In genomic region chr9:57230146-57230783, GRCm38 (mm10) we compare ENCODE assay signal across 21 mouse cellular contexts. TPM values are rescaled to one million over a fixed set of nuclear protein-coding genes. Genes with fewer than 3 reads are reported as not detected.
DNase-seq lines count a peak whose midpoint lies in the region; ATAC-seq and TF ChIP-seq lines count a peak whose summit lies in the region.
"Had no signal": no experiment of that assay in that cellular context is flagged by ENCODE, and none has a peak within 500 bp of the region (broad histone marks: within the 10 kb centered on the region; RNA-seq: fewer than 3 reads in every experiment).

No protein-coding gene starts in this region.

- no peak overlapping the region for H3K4me2 ChIP-seq in embryonic facial prominence, embryonic 14.5 days (ENCODE audit: low read depth, low read length)
- no peak overlapping the region for H3K4me2 ChIP-seq in forebrain, embryonic 12.5 days
- H3K4me2 ChIP-seq: embryonic facial prominence, embryonic 13.5 days; liver, embryonic 13.5 days; neural tube, embryonic 15.5 days had no signal

- peaks cover 0 to 66% of the 10 kb centered on the region in 2 experiments; a peak in 2 of 4 replicates for H3K36me3 ChIP-seq in MEL (ENCODE audit: control insufficient read depth in 1 of 2, insufficient read depth in 2 of 2, low read length in 2 of 2)
- H3K36me3 ChIP-seq in embryonic facial prominence, embryonic 14.5 days (ENCODE audit: control insufficient read depth, insufficient read depth, low read length), result no peaks in the 10 kb centered on the region
- no peaks in the 10 kb centered on the region for H3K36me3 ChIP-seq in limb, embryonic 10.5 days
- no peaks in the 10 kb centered on the region for H3K36me3 ChIP-seq in forebrain, embryonic 12.5 days (replicated peaks)
- H3K36me3 ChIP-seq: embryonic facial prominence, embryonic 13.5 days; liver, embryonic 13.5 days; neural tube, embryonic 15.5 days had no signal

- TF ChIP-seq RAD21 in MEL (IDR thresholded peaks at IDR 0.05; ENCODE audit: low read depth, low read length), result no peak

- no peak overlapping the region for H3K9ac ChIP-seq in MEL (ENCODE audit: control insufficient read depth, low read depth, low read length, poor library complexity, severe bottlenecking)
- H3K9ac ChIP-seq in embryonic facial prominence, embryonic 14.5 days (ENCODE audit: low read depth, low read length), result no peak overlapping the region
- H3K9ac ChIP-seq in forebrain, embryonic 12.5 days, result no peak overlapping the region
- H3K9ac ChIP-seq: embryonic facial prominence, embryonic 13.5 days; liver, embryonic 13.5 days; neural tube, embryonic 15.5 days had no signal

- H3K27me3 ChIP-seq in MEL (ENCODE audit: control insufficient read depth in 1 of 2, insufficient read depth in 2 of 2, low read length in 2 of 2), result no peaks in the 10 kb centered on the region
- H3K27me3 ChIP-seq in embryonic facial prominence, embryonic 14.5 days (replicated peaks; ENCODE audit: control insufficient read depth, insufficient read depth, low read length), result no peaks in the 10 kb centered on the region
- no peaks in the 10 kb centered on the region for H3K27me3 ChIP-seq in limb, embryonic 10.5 days (ENCODE audit: low read depth, poor library complexity, severe bottlenecking)
- no peaks in the 10 kb centered on the region for H3K27me3 ChIP-seq in forebrain, embryonic 12.5 days
- H3K27me3 ChIP-seq: embryonic facial prominence, embryonic 13.5 days; neural tube, embryonic 15.5 days had no signal

- peak overlapping the region; percentile 70 for H3K27ac ChIP-seq in MEL (ENCODE audit: control insufficient read depth, low read depth, low read length)
- H3K27ac ChIP-seq in embryonic facial prominence, embryonic 14.5 days (replicated peaks; ENCODE audit: low read depth, low read length), result no peak overlapping the region
- H3K27ac ChIP-seq in limb, embryonic 10.5 days, result peak overlapping the region; percentile 79
- H3K27ac ChIP-seq in forebrain, embryonic 12.5 days, result no peak overlapping the region
- H3K27ac ChIP-seq: embryonic facial prominence, embryonic 13.5 days; liver, embryonic 13.5 days; neural tube, embryonic 15.5 days had no signal

- 33% methylated on average over 9 of the region's 9 CpGs for WGBS in embryonic facial prominence, embryonic 14.5 days
- 48% methylated on average over 9 of the region's 9 CpGs for WGBS in limb, embryonic 10.5 days
- 74% methylated on average over 9 of the region's 9 CpGs for WGBS in forebrain, embryonic 12.5 days

- H3K79me2 ChIP-seq in MEL (ENCODE audit: control insufficient read depth, insufficient read depth, low read length, poor library complexity), result no peaks in the 10 kb centered on the region

- no peak overlapping the region for H3K4me3 ChIP-seq in MEL (ENCODE audit: control insufficient read depth in 1 of 2, insufficient read depth in 1 of 2, low read depth in 2 of 2, low read length in 2 of 2)
- no peak overlapping the region for H3K4me3 ChIP-seq in embryonic facial prominence, embryonic 14.5 days (ENCODE audit: low read depth, low read length)
- no peak overlapping the region for H3K4me3 ChIP-seq in limb, embryonic 10.5 days
- H3K4me3 ChIP-seq in forebrain, embryonic 12.5 days (replicated peaks), result no peak overlapping the region
- H3K4me3 ChIP-seq: embryonic facial prominence, embryonic 13.5 days; liver, embryonic 13.5 days; neural tube, embryonic 15.5 days had no signal

- H3K4me1 ChIP-seq in MEL (ENCODE audit: control insufficient read depth in 1 of 2, insufficient read depth in 2 of 2, low read length in 2 of 2), result peaks cover 46 to 66% of the 10 kb centered on the region in 2 experiments
- 0 out of 2 replicates have a peak, but pooled peaks cover 3% of the 10 kb centered on the region for H3K4me1 ChIP-seq in embryonic facial prominence, embryonic 14.5 days (ENCODE audit: control insufficient read depth, insufficient read depth, low read length)
- H3K4me1 ChIP-seq in limb, embryonic 10.5 days, result peaks cover 17% of the 10 kb centered on the region
- no peaks in the 10 kb centered on the region for H3K4me1 ChIP-seq in forebrain, embryonic 12.5 days
- H3K4me1 ChIP-seq: neural tube, embryonic 15.5 days had no signal

- no peak for TF ChIP-seq POLR2A in MEL (IDR thresholded peaks at IDR 0.05; ENCODE audit: control insufficient read depth in 1 of 2, insufficient read depth in 1 of 2, low read depth in 1 of 2, low read length in 2 of 2, poor library complexity in 1 of 2)

- TF ChIP-seq CTCF in MEL (IDR thresholded peaks at IDR 0.05 in 2 of 3, conservative IDR thresholded peaks at IDR 0.05 in 1 of 3; ENCODE audit: control insufficient read depth in 1 of 3, insufficient read depth in 1 of 3, low read depth in 2 of 3, low read length in 3 of 3, poor library complexity in 1 of 3, severe bottlenecking in 1 of 3), result no peak

- intact Hi-C loops in heart, postnatal 10 days (cut with DNase I), result no loop called here

- no peak for ATAC-seq in embryonic facial prominence, embryonic 14.5 days (ENCODE audit: low read depth)
- no peak for ATAC-seq in granulocyte monocyte progenitor cell, adult 5-6 weeks (replicated peaks; ENCODE audit: poor library complexity, severe bottlenecking)
- ATAC-seq in forebrain, embryonic 12.5 days (ENCODE audit: low FRiP score), result no peak

- no peaks in the 10 kb centered on the region for H3K9me3 ChIP-seq in MEL (replicated peaks; ENCODE audit: insufficient read depth, low read length)
- no peaks in the 10 kb centered on the region for H3K9me3 ChIP-seq in embryonic facial prominence, embryonic 14.5 days (ENCODE audit: control insufficient read depth, low read length)
- no peaks in the 10 kb centered on the region for H3K9me3 ChIP-seq in limb, embryonic 10.5 days (replicated peaks)
- no peaks in the 10 kb centered on the region for H3K9me3 ChIP-seq in forebrain, embryonic 12.5 days
- H3K9me3 ChIP-seq: embryonic facial prominence, embryonic 13.5 days; liver, embryonic 13.5 days; neural tube, embryonic 15.5 days had no signal

- TF ChIP-seq EP300 in MEL (IDR thresholded peaks at IDR 0.05; ENCODE audit: low read depth in 1 of 2, low read length in 2 of 2), result no peak

- DNase-seq in heart, adult 11 months, result peak; percentile 91
- no peak for DNase-seq in heart, postnatal 10 days
- no peak for DNase-seq in MEL (ENCODE audit: low read depth, low spot score)
- peak; percentile 33 for DNase-seq in embryonic facial prominence, embryonic 14.5 days (ENCODE audit: low spot score)
- peak; percentile 66 for DNase-seq in limb, embryonic 10.5 days (ENCODE audit: low spot score)
- DNase-seq in frontal cortex, postnatal 14 days (ENCODE audit: low spot score in 2 of 2), result no peak
- DNase-seq: cerebellum, adult 9-10 months; gastrocnemius, postnatal 25 days; liver, embryonic 13.5 days had no signal

TF ChIP-seq in MEL, 35 proteins besides CTCF, POLR2A, EP300 and RAD21:
- no peak for TF ChIP-seq MXI1 (IDR thresholded peaks at IDR 0.05; ENCODE audit: low read depth, low read length)
- TF ChIP-seq SIN3A (IDR thresholded peaks at IDR 0.05; ENCODE audit: low read length), result 0 out of 2 replicates have a peak, but pooled peaks have one; percentile 1

RNA-seq across cellular contexts. Expression of gene Trcg1, which starts 6.1 kb away (rescaled TPM):
- not detected for total RNA-seq in heart, postnatal 10 days (2021)
- not detected in 2 replicates for total RNA-seq in MEL (2012; rRNA removed)
- polyA plus RNA-seq in MEL (2012; ENCODE audit: insufficient read depth in 1 of 2, insufficient read length in 2 of 2, low read depth in 1 of 2, low replicate concordance in 2 of 2, missing spikeins in 1 of 2), result not detected
- not detected in 2 replicates for polyA plus RNA-seq in embryonic facial prominence, embryonic 14.5 days (2014; fragmentation: Nextera tagmentation; extraction: Ambion mirVana)
- not detected in 2 replicates for polyA plus RNA-seq in limb, embryonic 10.5 days (2016; fragmentation: Nextera tagmentation; extraction: Ambion mirVana)
- not detected in 2 replicates for total RNA-seq in granulocyte monocyte progenitor cell, adult 5-6 weeks (2014; fragmentation: Nextera tagmentation)
- not detected in 2 replicates for total RNA-seq in granulocyte monocyte progenitor cell, adult 5-6 weeks (2017)
- 0.06 TPM in 1 of 2 replicates, not detected in the other for polyA plus RNA-seq in forebrain, embryonic 12.5 days (2016; fragmentation: Nextera tagmentation; extraction: Ambion mirVana)
- total RNA-seq: adrenal gland, adult 2 months; gastrocnemius, postnatal 25 days; megakaryocyte-erythroid progenitor cell, adult 5-6 weeks had no signal
- polyA plus RNA-seq: adrenal gland, adult 2 months; embryonic facial prominence, embryonic 13.5 days; forebrain, embryonic 11.5 days; heart, embryonic 14.5 days; hindbrain, embryonic 11.5 days; intestine, embryonic 14.5 days; liver, embryonic 13.5 days; neural tube, embryonic 15.5 days; stomach, embryonic 16.5 days; urinary bladder, adult 2 months had no signal

RNA-seq across cellular contexts. Expression of gene 1700017B05Rik, which starts 32.1 kb away (rescaled TPM):
- total RNA-seq in heart, postnatal 10 days (2021), result 10 to 100 TPM; 21.2 to 21.5 TPM
- 52.7 and 55.7 TPM in 2 replicates for total RNA-seq in MEL (2012; rRNA removed)
- 10 to 100 TPM in 1 of 2 experiments, not detected in 1; 76.5 TPM for polyA plus RNA-seq in MEL (2012; ENCODE audit: insufficient read depth in 1 of 2, insufficient read length in 2 of 2, low read depth in 1 of 2, low replicate concordance in 2 of 2, missing spikeins in 1 of 2)
- 19.5 and 19.6 TPM in 2 replicates for polyA plus RNA-seq in embryonic facial prominence, embryonic 14.5 days (2014; fragmentation: Nextera tagmentation; extraction: Ambion mirVana)
- 17.7 and 19.2 TPM in 2 replicates for polyA plus RNA-seq in limb, embryonic 10.5 days (2016; fragmentation: Nextera tagmentation; extraction: Ambion mirVana)
- 38.6 and 43.6 TPM in 2 replicates for total RNA-seq in granulocyte monocyte progenitor cell, adult 5-6 weeks (2014; fragmentation: Nextera tagmentation)
- total RNA-seq in granulocyte monocyte progenitor cell, adult 5-6 weeks (2017), result 18.9 and 20.0 TPM in 2 replicates
- polyA plus RNA-seq in forebrain, embryonic 12.5 days (2016; fragmentation: Nextera tagmentation; extraction: Ambion mirVana), result 9.1 and 11.7 TPM in 2 replicates

Comparison
In these comparisons a context has a peak if more than half of its experiments do, and no peak if none do; other contexts are left out.
1. DNase-seq: peak in heart, adult 11 months (single experiment), embryonic facial prominence, embryonic 14.5 days (single experiment) and limb, embryonic 10.5 days (single experiment); none in heart, postnatal 10 days (0 of 2), MEL (single experiment) and frontal cortex, postnatal 14 days (0 of 2).
2. H3K27ac ChIP-seq: peak in MEL (single experiment) and limb, embryonic 10.5 days (single experiment); none in embryonic facial prominence, embryonic 14.5 days (single experiment) and forebrain, embryonic 12.5 days (single experiment).